Mouse (Mus musculus): ENCODE measurements around the gene Rgs9bp. TPM values are rescaled to one million over a fixed set of nuclear protein-coding genes. Genes with fewer than 3 reads are reported as not detected.

The Rgs9bp gene
- total and polyA plus RNA-seq, 2 experiments from 2014 or later = 0.07 to 0.38 TPM

GRCm38 (mm10) chr7:35606816-35607215 lies 21.4 kb upstream of the Rgs9bp start:
- TF ChIP-seq CTCF (IDR thresholded peaks at IDR 0.05; ENCODE audit: low read depth) = no peak
- Histone ChIP-seq H3K36me3 (ENCODE audit: insufficient read depth) (peaks cover 48% of the 10 kb centered on the region), H3K4me1 (ENCODE audit: insufficient read depth) (no peaks in the 10 kb centered on the region), H3K4me3 (ENCODE audit: low read depth, low read length) (no peak overlapping the region), H3K27me3 (ENCODE audit: insufficient read depth, low read length) (no peaks in the 10 kb centered on the region), H3K9ac (no peak overlapping the region), H3K27ac (ENCODE audit: low read depth, low read length) (no peak overlapping the region), H3K4me2 (ENCODE audit: low read depth) (no peak overlapping the region), H3K9me3 (ENCODE audit: low read length) (no peaks in the 10 kb centered on the region)
- DNase-seq (no peak), ATAC-seq (no peak)
- 96% methylated on average over 10 of the region's 10 CpGs for WGBS

GRCm38 (mm10) chr7:35602766-35603165 lies 17.4 kb upstream of the Rgs9bp start:
- WGBS = 94% methylated on average over 5 of the region's 5 CpGs
- no peak for ATAC-seq

GRCm38 (mm10) chr7:35601106-35601505 lies 15.7 kb upstream of the Rgs9bp start:
- no peak overlapping the region for H3K4me2 ChIP-seq (ENCODE audit: low read depth)
- no peaks in the 10 kb centered on the region for H3K9me3 ChIP-seq (ENCODE audit: low read length)
- no peak overlapping the region for H3K9ac ChIP-seq
- H3K27me3 ChIP-seq (ENCODE audit: insufficient read depth, low read length) = no peaks in the 10 kb centered on the region
- no peak overlapping the region for H3K4me3 ChIP-seq (ENCODE audit: low read depth, low read length)
- H3K36me3 ChIP-seq (ENCODE audit: insufficient read depth) = peaks cover 32% of the 10 kb centered on the region
- DNase-seq = no peak
- no peak for TF ChIP-seq CTCF (IDR thresholded peaks at IDR 0.05; ENCODE audit: low read depth)
- 94% methylated on average over 6 of the region's 6 CpGs for WGBS
- no peaks in the 10 kb centered on the region for H3K4me1 ChIP-seq (ENCODE audit: insufficient read depth)
- no peak for ATAC-seq
- H3K27ac ChIP-seq (ENCODE audit: low read depth, low read length) = no peak overlapping the region

More at GRCm38 (mm10) chr7:35602766-35603165, 17.4 kb upstream of the Rgs9bp start:
- no peaks in the 10 kb centered on the region for H3K9me3 ChIP-seq (ENCODE audit: low read length)
- H3K27me3 ChIP-seq (ENCODE audit: insufficient read depth, low read length) = no peaks in the 10 kb centered on the region
- H3K27ac ChIP-seq (ENCODE audit: low read depth, low read length) = no peak overlapping the region
- no peak overlapping the region for H3K4me3 ChIP-seq (ENCODE audit: low read depth, low read length)
- no peak for DNase-seq
- TF ChIP-seq CTCF (IDR thresholded peaks at IDR 0.05; ENCODE audit: low read depth) = no peak
- no peak overlapping the region for H3K9ac ChIP-seq
- peaks cover 28% of the 10 kb centered on the region for H3K36me3 ChIP-seq (ENCODE audit: insufficient read depth)
- no peaks in the 10 kb centered on the region for H3K4me1 ChIP-seq (ENCODE audit: insufficient read depth)
- H3K4me2 ChIP-seq (ENCODE audit: low read depth) = no peak overlapping the region

- TF ChIP-seq CTCF (IDR thresholded peaks at IDR 0.05; ENCODE audit: low read depth) = no peak
- 93% methylated on average over 10 of the region's 10 CpGs for WGBS
- DNase-seq (no peak), ATAC-seq (no peak)
- Histone ChIP-seq H3K27ac (ENCODE audit: low read depth, low read length) (no peak overlapping the region), H3K4me2 (ENCODE audit: low read depth) (no peak overlapping the region), H3K4me1 (ENCODE audit: insufficient read depth) (no peaks in the 10 kb centered on the region), H3K27me3 (ENCODE audit: insufficient read depth, low read length) (no peaks in the 10 kb centered on the region), H3K9ac (no peak overlapping the region), H3K9me3 (ENCODE audit: low read length) (no peaks in the 10 kb centered on the region), H3K4me3 (ENCODE audit: low read depth, low read length) (no peak overlapping the region), H3K36me3 (ENCODE audit: insufficient read depth) (peaks cover 41% of the 10 kb centered on the region)
Observed at GRCm38 (mm10) chr7:35600031-35600430, 14.6 kb upstream of the Rgs9bp start.

GRCm38 (mm10) chr7:35599492-35599891 lies 14.1 kb upstream of the Rgs9bp start:
- Histone ChIP-seq H3K36me3 (ENCODE audit: insufficient read depth) (peaks cover 41% of the 10 kb centered on the region), H3K4me1 (ENCODE audit: insufficient read depth) (no peaks in the 10 kb centered on the region), H3K9me3 (ENCODE audit: low read length) (no peaks in the 10 kb centered on the region), H3K27ac (ENCODE audit: low read depth, low read length) (no peak overlapping the region), H3K27me3 (ENCODE audit: insufficient read depth, low read length) (no peaks in the 10 kb centered on the region), H3K4me3 (ENCODE audit: low read depth, low read length) (no peak overlapping the region), H3K9ac (no peak overlapping the region), H3K4me2 (ENCODE audit: low read depth) (no peak overlapping the region)
- ATAC-seq (no peak), DNase-seq (no peak)
- no peak for TF ChIP-seq CTCF (IDR thresholded peaks at IDR 0.05; ENCODE audit: low read depth)
- WGBS = 98% methylated on average over 9 of the region's 9 CpGs

GRCm38 (mm10) chr7:35594311-35594710 lies 8.9 kb upstream of the Rgs9bp start:
- Histone ChIP-seq H3K4me2 (ENCODE audit: low read depth) (no peak overlapping the region), H3K36me3 (ENCODE audit: insufficient read depth) (peaks cover 37% of the 10 kb centered on the region), H3K9me3 (ENCODE audit: low read length) (no peaks in the 10 kb centered on the region), H3K9ac (no peak overlapping the region), H3K27me3 (ENCODE audit: insufficient read depth, low read length) (no peaks in the 10 kb centered on the region), H3K4me1 (ENCODE audit: insufficient read depth) (no peaks in the 10 kb centered on the region), H3K4me3 (ENCODE audit: low read depth, low read length) (no peak overlapping the region), H3K27ac (ENCODE audit: low read depth, low read length) (no peak overlapping the region)
- 89% methylated on average over 5 of the region's 5 CpGs for WGBS
- DNase-seq (no peak), ATAC-seq (no peak)
- TF ChIP-seq CTCF (IDR thresholded peaks at IDR 0.05; ENCODE audit: low read depth) = no peak

- H3K4me3 ChIP-seq (ENCODE audit: low read depth, low read length) = no peak overlapping the region
- TF ChIP-seq CTCF (IDR thresholded peaks at IDR 0.05; ENCODE audit: low read depth) = no peak
- H3K4me2 ChIP-seq (ENCODE audit: low read depth) = no peak overlapping the region
- H3K36me3 ChIP-seq (ENCODE audit: insufficient read depth) = peaks cover 24% of the 10 kb centered on the region
- no peak overlapping the region for H3K9ac ChIP-seq
- no peaks in the 10 kb centered on the region for H3K9me3 ChIP-seq (ENCODE audit: low read length)
- DNase-seq (peak; percentile 68), ATAC-seq (peak; percentile 15; the same call in 1 of the 2 replicates)
- H3K27me3 ChIP-seq (ENCODE audit: insufficient read depth, low read length) = no peaks in the 10 kb centered on the region
- H3K27ac ChIP-seq (ENCODE audit: low read depth, low read length) = peak overlapping the region; percentile 71
- H3K4me1 ChIP-seq (ENCODE audit: insufficient read depth) = peaks cover 11% of the 10 kb centered on the region; the same call in 1 of the 2 replicates
- 60% methylated on average over 10 of the region's 10 CpGs for WGBS
Observed at GRCm38 (mm10) chr7:35590731-35591191, 5.4 kb upstream of the Rgs9bp start.

All from forebrain, postnatal 0 days (tissue).